ENCODE assay signal across 8 mouse cellular contexts in the genomic region with DNA sequence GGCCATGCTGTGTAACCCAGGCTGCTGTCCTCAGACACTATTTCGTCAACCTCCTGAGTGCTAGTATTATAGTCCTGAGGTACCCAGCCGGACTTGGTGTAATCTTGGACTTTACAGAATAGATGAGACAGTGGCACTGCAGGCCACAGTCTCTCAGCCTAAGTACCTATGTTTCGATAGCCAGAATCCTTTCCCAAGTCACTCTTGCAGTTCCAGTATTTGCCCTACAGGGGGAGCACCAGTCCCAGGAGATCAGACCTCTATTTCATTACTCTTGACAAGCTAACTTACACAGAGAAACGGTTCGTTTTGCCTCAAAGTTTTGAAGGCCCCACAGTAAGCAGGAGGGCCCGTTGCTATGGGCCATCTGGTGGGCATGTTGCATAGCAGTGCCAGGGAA. TPM values are rescaled to one million over a fixed set of nuclear protein-coding genes. Genes with fewer than 3 reads are reported as not detected.
A peak's percentile ranks its signal among the peaks of the same experiment; 100 is the strongest.
DNase-seq lines count a peak whose midpoint lies in the region; ATAC-seq and TF ChIP-seq lines count a peak whose summit lies in the region.

No protein-coding gene starts in this region.

- TF ChIP-seq POLR2A in limb, embryonic 14.5 days (IDR thresholded peaks at IDR 0.05; ENCODE audit: borderline replicate concordance, extremely low read depth, insufficient read depth, insufficient read length) = no peak
- no peak for TF ChIP-seq POLR2A in testis, adult 2 months (IDR thresholded peaks at IDR 0.05; ENCODE audit: control insufficient read depth, low read depth, low read length)

- WGBS in kidney, embryonic 16.5 days = 36% methylated on average over 6 of the region's 6 CpGs
- 32% methylated on average over 6 of the region's 6 CpGs for WGBS in hindbrain, postnatal 0 days
- 25% methylated on average over 6 of the region's 6 CpGs for WGBS in limb, embryonic 14.5 days

- peak; percentile 67 for DNase-seq in kidney, adult 11 months
- DNase-seq in MN1 (ENCODE audit: low spot score) = peak; percentile 11
- DNase-seq in c-Kit-negative CD71-positive TER-119-positive erythroid progenitor cells, embryonic 14.5 days (ENCODE audit: low read depth, low spot score) = peak; percentile 4
- peak; percentile 15 for DNase-seq in hindbrain, postnatal 0 days (ENCODE audit: low spot score)
- peak; percentile 42 for DNase-seq in limb, embryonic 14.5 days (ENCODE audit: low spot score)
- DNase-seq in gastrocnemius, postnatal 36 days = no peak

- no peaks in the 10 kb centered on the region for H3K36me3 ChIP-seq in kidney, embryonic 16.5 days (ENCODE audit: insufficient read depth, low read length)
- H3K36me3 ChIP-seq in hindbrain, postnatal 0 days (ENCODE audit: insufficient read depth, low read length) = no peaks in the 10 kb centered on the region
- no peaks in the 10 kb centered on the region for H3K36me3 ChIP-seq in limb, embryonic 14.5 days (ENCODE audit: control insufficient read depth, insufficient read depth, low read length)
- H3K36me3 ChIP-seq in testis, adult 2 months (ENCODE audit: control insufficient read depth, insufficient read depth, low read length) = no peaks in the 10 kb centered on the region

- no peak overlapping the region for H3K9ac ChIP-seq in kidney, embryonic 16.5 days (replicated peaks; ENCODE audit: low read length)
- no peak overlapping the region for H3K9ac ChIP-seq in hindbrain, postnatal 0 days (replicated peaks; ENCODE audit: low read length)
- H3K9ac ChIP-seq in limb, embryonic 14.5 days (ENCODE audit: low read depth, low read length, severe bottlenecking) = no peak overlapping the region

- intact Hi-C loops in gastrocnemius, postnatal 36 days (cut with DNase I) = loop anchor here (5.0 kb wide), 1 partner anchor 349 kb away; no protein-coding TSS in a partner anchor

- H3K9me3 ChIP-seq in kidney, embryonic 16.5 days (ENCODE audit: low read length) = no peaks in the 10 kb centered on the region; the same call in 1 of the 2 replicates
- no peaks in the 10 kb centered on the region for H3K9me3 ChIP-seq in hindbrain, postnatal 0 days (ENCODE audit: low read length)
- H3K9me3 ChIP-seq in limb, embryonic 14.5 days (ENCODE audit: control insufficient read depth, low read length) = no peaks in the 10 kb centered on the region

- ATAC-seq in kidney, embryonic 16.5 days (ENCODE audit: low FRiP score, low TSS enrichment) = no peak
- ATAC-seq in hindbrain, postnatal 0 days = no peak
- no peak for ATAC-seq in limb, embryonic 14.5 days (ENCODE audit: low FRiP score, low read depth)

- H3K4me2 ChIP-seq in kidney, embryonic 16.5 days (replicated peaks; ENCODE audit: low read depth, low read length) = no peak overlapping the region
- H3K4me2 ChIP-seq in hindbrain, postnatal 0 days (ENCODE audit: low read depth, low read length) = no peak overlapping the region
- H3K4me2 ChIP-seq in limb, embryonic 14.5 days (replicated peaks; ENCODE audit: low read depth, low read length, severe bottlenecking) = no peak overlapping the region

- H3K4me1 ChIP-seq in kidney, embryonic 16.5 days (ENCODE audit: insufficient read depth, low read length) = no peaks in the 10 kb centered on the region
- H3K4me1 ChIP-seq in hindbrain, postnatal 0 days (ENCODE audit: insufficient read depth, low read length) = no peaks in the 10 kb centered on the region
- no peaks in the 10 kb centered on the region for H3K4me1 ChIP-seq in limb, embryonic 14.5 days (ENCODE audit: control insufficient read depth, insufficient read depth, low read length)
- no peaks in the 10 kb centered on the region; the same call in 1 of the 2 replicates for H3K4me1 ChIP-seq in testis, adult 2 months (ENCODE audit: control insufficient read depth, insufficient read depth, low read length)

- no peak overlapping the region for H3K27ac ChIP-seq in kidney, embryonic 16.5 days (ENCODE audit: low read length)
- H3K27ac ChIP-seq in hindbrain, postnatal 0 days = no peak overlapping the region
- H3K27ac ChIP-seq in limb, embryonic 14.5 days (replicated peaks; ENCODE audit: low read depth, low read length) = no peak overlapping the region
- no peak overlapping the region for H3K27ac ChIP-seq in testis, adult 2 months (ENCODE audit: control insufficient read depth, insufficient read depth, low read depth, low read length)

- no peak overlapping the region for H3K4me3 ChIP-seq in kidney, embryonic 16.5 days (ENCODE audit: low read length)
- no peak overlapping the region for H3K4me3 ChIP-seq in hindbrain, postnatal 0 days (ENCODE audit: low read length)
- H3K4me3 ChIP-seq in limb, embryonic 14.5 days (replicated peaks; ENCODE audit: low read length) = no peak overlapping the region
- H3K4me3 ChIP-seq in testis, adult 2 months (ENCODE audit: control insufficient read depth, low read depth, low read length) = no peak overlapping the region

- no peaks in the 10 kb centered on the region for H3K27me3 ChIP-seq in kidney, embryonic 16.5 days (ENCODE audit: insufficient read depth, low read length)
- no peaks in the 10 kb centered on the region for H3K27me3 ChIP-seq in hindbrain, postnatal 0 days (ENCODE audit: insufficient read depth, low read length)
- no peaks in the 10 kb centered on the region for H3K27me3 ChIP-seq in limb, embryonic 14.5 days (ENCODE audit: control insufficient read depth, insufficient read depth, low read length)
- H3K27me3 ChIP-seq in testis, adult 2 months (ENCODE audit: control insufficient read depth, insufficient read depth, low read length) = no peaks in the 10 kb centered on the region

- TF ChIP-seq CTCF in hindbrain, postnatal 0 days (IDR thresholded peaks at IDR 0.05; ENCODE audit: low read depth) = peak; percentile 69
- peak; percentile 23; the same call in 1 of the 2 replicates for TF ChIP-seq CTCF in testis, adult 2 months (IDR thresholded peaks at IDR 0.05; ENCODE audit: control insufficient read depth, insufficient read depth, insufficient replicate concordance, low read depth, low read length)

RNA-seq across cellular contexts. Expression of gene Cyp2b19, which starts 21.5 kb away (rescaled TPM):
- polyA plus RNA-seq in kidney, embryonic 16.5 days (2015; fragmentation: Nextera tagmentation; extraction: Ambion mirVana) = not detected in 2 replicates
- total RNA-seq in hindbrain, postnatal 0 days (2014; rRNA removed) = not detected in 2 replicates
- polyA plus RNA-seq in hindbrain, postnatal 0 days (2015; fragmentation: Nextera tagmentation; extraction: Ambion mirVana) = 0.23 and 0.71 TPM in 2 replicates
- 0.79 and 1.2 TPM in 2 replicates for polyA plus RNA-seq in limb, embryonic 14.5 days (2012; rRNA removed)
- polyA plus RNA-seq in limb, embryonic 14.5 days (2014; fragmentation: Nextera tagmentation; extraction: Ambion mirVana) = 0.36 and 0.77 TPM in 2 replicates
- polyA plus RNA-seq in testis, adult 2 months (2012; rRNA removed) = 1.3 and 1.5 TPM in 2 replicates
- not detected for total RNA-seq in gastrocnemius, postnatal 36 days (2021)

RNA-seq across cellular contexts. Expression of gene Cyp2g1, which starts 30.2 kb away (rescaled TPM):
- polyA plus RNA-seq in kidney, embryonic 16.5 days (2015; fragmentation: Nextera tagmentation; extraction: Ambion mirVana) = not detected in 2 replicates
- not detected in 2 replicates for total RNA-seq in hindbrain, postnatal 0 days (2014; rRNA removed)
- 0.08 TPM in 1 of 2 replicates, not detected in the other for polyA plus RNA-seq in hindbrain, postnatal 0 days (2015; fragmentation: Nextera tagmentation; extraction: Ambion mirVana)
- polyA plus RNA-seq in limb, embryonic 14.5 days (2012; rRNA removed) = not detected in 2 replicates
- polyA plus RNA-seq in limb, embryonic 14.5 days (2014; fragmentation: Nextera tagmentation; extraction: Ambion mirVana) = not detected in 2 replicates
- polyA plus RNA-seq in testis, adult 2 months (2012; rRNA removed) = not detected in 2 replicates
- not detected for total RNA-seq in gastrocnemius, postnatal 36 days (2021)

RNA-seq across cellular contexts. Expression of gene Cyp2a5, which starts 56.6 kb away (rescaled TPM):
- not detected in 2 replicates for polyA plus RNA-seq in kidney, embryonic 16.5 days (2015; fragmentation: Nextera tagmentation; extraction: Ambion mirVana)
- 0.10 and 2.0 TPM in 2 replicates for total RNA-seq in hindbrain, postnatal 0 days (2014; rRNA removed)
- polyA plus RNA-seq in hindbrain, postnatal 0 days (2015; fragmentation: Nextera tagmentation; extraction: Ambion mirVana) = 0.23 and 0.49 TPM in 2 replicates
- polyA plus RNA-seq in limb, embryonic 14.5 days (2012; rRNA removed) = 0.09 TPM in 1 of 2 replicates, not detected in the other
- not detected in 2 replicates for polyA plus RNA-seq in limb, embryonic 14.5 days (2014; fragmentation: Nextera tagmentation; extraction: Ambion mirVana)
- polyA plus RNA-seq in testis, adult 2 months (2012; rRNA removed) = 0.09 TPM in 1 of 2 replicates, not detected in the other
- total RNA-seq in gastrocnemius, postnatal 36 days (2021) = not detected

Comparison
In these comparisons a context has a peak if more than half of its experiments do, and no peak if none do; other contexts are left out.
1. DNase-seq: peak in kidney, adult 11 months (single experiment), MN1 (single experiment), c-Kit-negative CD71-positive TER-119-positive erythroid progenitor cells, embryonic 14.5 days (single experiment), hindbrain, postnatal 0 days (single experiment) and limb, embryonic 14.5 days (single experiment); none in gastrocnemius, postnatal 36 days (0 of 2).